Mouse (Mus musculus): ENCODE measurements at regions not wholly inside any gene's neighbourhood (a gene's known extent, or its start where the extent isn't known, plus 50 kb on each side); places are given as distances from the start of the nearest gene placed in this dataset.
A peak's percentile ranks its signal among the peaks of the same experiment; 100 is the strongest.

- DNase-seq (ENCODE audit: low spot score) (no peak), ATAC-seq (replicated peaks; ENCODE audit: low FRiP score) (no peak)
- Histone ChIP-seq H3K4me2 (ENCODE audit: low read depth, low read length, severe bottlenecking) (no peak overlapping the region), H3K9ac (ENCODE audit: low read length) (no peak overlapping the region), H3K4me1 (replicated peaks; ENCODE audit: control insufficient read depth, insufficient read depth, low read length) (no peaks in the 10 kb centered on the region), H3K36me3 (ENCODE audit: control insufficient read depth, insufficient read depth, low read length) (no peaks in the 10 kb centered on the region), H3K9me3 (ENCODE audit: control insufficient read depth, low read length) (no peaks in the 10 kb centered on the region), H3K27me3 (ENCODE audit: control insufficient read depth, insufficient read depth, low read length) (no peaks in the 10 kb centered on the region), H3K4me3 (ENCODE audit: low read depth, low read length) (no peak overlapping the region), H3K27ac (ENCODE audit: low read depth, low read length) (no peak overlapping the region)
- whole genome bisulfite sequencing, result 79% methylated on average over 1 of the region's 1 CpGs
Observed at GRCm38 (mm10) chr13:79453227-79453626, 1253.7 kb upstream of the Nr2f1 start.

GRCm38 (mm10) chr13:79443113-79443512, 1243.6 kb upstream of the Nr2f1 start:
- DNase-seq (ENCODE audit: low spot score) (no peak), ATAC-seq (replicated peaks; ENCODE audit: low FRiP score) (no peak)
- no peaks in the 10 kb centered on the region for H3K9me3 ChIP-seq (ENCODE audit: control insufficient read depth, low read length)
- no peaks in the 10 kb centered on the region for H3K27me3 ChIP-seq (ENCODE audit: control insufficient read depth, insufficient read depth, low read length)
- H3K36me3 ChIP-seq (ENCODE audit: control insufficient read depth, insufficient read depth, low read length), result no peaks in the 10 kb centered on the region
- H3K4me2 ChIP-seq (ENCODE audit: low read depth, low read length, severe bottlenecking), result no peak overlapping the region
- no peaks in the 10 kb centered on the region for H3K4me1 ChIP-seq (replicated peaks; ENCODE audit: control insufficient read depth, insufficient read depth, low read length)
- H3K27ac ChIP-seq (ENCODE audit: low read depth, low read length), result no peak overlapping the region
- 94% methylated on average over 3 of the region's 3 CpGs for WGBS
- H3K9ac ChIP-seq (ENCODE audit: low read length), result no peak overlapping the region
- H3K4me3 ChIP-seq (ENCODE audit: low read depth, low read length), result no peak overlapping the region

- ATAC-seq (replicated peaks; ENCODE audit: low FRiP score) (no peak), DNase-seq (ENCODE audit: low spot score) (no peak)
- Histone ChIP-seq H3K4me2 (ENCODE audit: low read depth, low read length, severe bottlenecking) (no peak overlapping the region), H3K27me3 (ENCODE audit: control insufficient read depth, insufficient read depth, low read length) (no peaks in the 10 kb centered on the region), H3K9me3 (ENCODE audit: control insufficient read depth, low read length) (no peaks in the 10 kb centered on the region), H3K27ac (ENCODE audit: low read depth, low read length) (no peak overlapping the region), H3K9ac (ENCODE audit: low read length) (no peak overlapping the region), H3K4me1 (replicated peaks; ENCODE audit: control insufficient read depth, insufficient read depth, low read length) (no peaks in the 10 kb centered on the region), H3K4me3 (ENCODE audit: low read depth, low read length) (no peak overlapping the region), H3K36me3 (ENCODE audit: control insufficient read depth, insufficient read depth, low read length) (no peaks in the 10 kb centered on the region)
- 80% methylated on average over 2 of the region's 2 CpGs for WGBS
Observed at GRCm38 (mm10) chr13:79442701-79443100, 1243.1 kb upstream of the Nr2f1 start.

GRCm38 (mm10) chr13:79431465-79431864, 1231.9 kb upstream of the Nr2f1 start:
- H3K9me3 ChIP-seq (ENCODE audit: control insufficient read depth, low read length), result no peaks in the 10 kb centered on the region
- no peak overlapping the region for H3K9ac ChIP-seq (ENCODE audit: low read length)
- H3K4me2 ChIP-seq (ENCODE audit: low read depth, low read length, severe bottlenecking), result no peak overlapping the region
- no peak for DNase-seq (ENCODE audit: low spot score)
- peak; percentile 51; the same call in 1 of the 2 replicates for ATAC-seq (replicated peaks; ENCODE audit: low FRiP score)
- 19% methylated on average over 3 of the region's 3 CpGs for WGBS
- no peak overlapping the region for H3K4me3 ChIP-seq (ENCODE audit: low read depth, low read length)
- no peaks in the 10 kb centered on the region for H3K4me1 ChIP-seq (replicated peaks; ENCODE audit: control insufficient read depth, insufficient read depth, low read length)
- H3K27ac ChIP-seq (ENCODE audit: low read depth, low read length), result no peak overlapping the region
- peaks cover 11% of the 10 kb centered on the region; the same call in 1 of the 2 replicates for H3K27me3 ChIP-seq (ENCODE audit: control insufficient read depth, insufficient read depth, low read length)
- no peaks in the 10 kb centered on the region for H3K36me3 ChIP-seq (ENCODE audit: control insufficient read depth, insufficient read depth, low read length)

- Histone ChIP-seq H3K4me3 (ENCODE audit: low read depth, low read length) (no peak overlapping the region), H3K9me3 (ENCODE audit: control insufficient read depth, low read length) (no peaks in the 10 kb centered on the region), H3K36me3 (ENCODE audit: control insufficient read depth, insufficient read depth, low read length) (no peaks in the 10 kb centered on the region), H3K27ac (ENCODE audit: low read depth, low read length) (no peak overlapping the region), H3K27me3 (ENCODE audit: control insufficient read depth, insufficient read depth, low read length) (peaks cover 11% of the 10 kb centered on the region; the same call in 1 of the 2 replicates), H3K4me1 (replicated peaks; ENCODE audit: control insufficient read depth, insufficient read depth, low read length) (no peaks in the 10 kb centered on the region), H3K9ac (ENCODE audit: low read length) (no peak overlapping the region), H3K4me2 (ENCODE audit: low read depth, low read length, severe bottlenecking) (no peak overlapping the region)
- peak; percentile 92 for ATAC-seq (replicated peaks; ENCODE audit: low FRiP score)
- 7% methylated on average over 2 of the region's 2 CpGs for WGBS
- peak; percentile 61 for DNase-seq (ENCODE audit: low spot score)
Observed at GRCm38 (mm10) chr13:79430987-79431386, 1231.4 kb upstream of the Nr2f1 start.

GRCm38 (mm10) chr13:79430562-79430961, 1231.0 kb upstream of the Nr2f1 start:
- 0 out of 2 replicates have a peak overlapping the region, but pooled peaks have one; percentile 18 for H3K27ac ChIP-seq (ENCODE audit: low read depth, low read length)
- H3K4me1 ChIP-seq (replicated peaks; ENCODE audit: control insufficient read depth, insufficient read depth, low read length), result no peaks in the 10 kb centered on the region
- no peaks in the 10 kb centered on the region for H3K9me3 ChIP-seq (ENCODE audit: control insufficient read depth, low read length)
- H3K4me2 ChIP-seq (ENCODE audit: low read depth, low read length, severe bottlenecking), result no peak overlapping the region
- DNase-seq (ENCODE audit: low spot score) (no peak), ATAC-seq (replicated peaks; ENCODE audit: low FRiP score) (peak; percentile 54)
- WGBS, result 15% methylated on average over 1 of the region's 1 CpGs
- no peak overlapping the region for H3K9ac ChIP-seq (ENCODE audit: low read length)
- no peak overlapping the region for H3K4me3 ChIP-seq (ENCODE audit: low read depth, low read length)
- no peaks in the 10 kb centered on the region for H3K36me3 ChIP-seq (ENCODE audit: control insufficient read depth, insufficient read depth, low read length)
- H3K27me3 ChIP-seq (ENCODE audit: control insufficient read depth, insufficient read depth, low read length), result peaks cover 11% of the 10 kb centered on the region; the same call in 1 of the 2 replicates

GRCm38 (mm10) chr13:79417841-79418240, 1218.3 kb upstream of the Nr2f1 start:
- Histone ChIP-seq H3K4me3 (ENCODE audit: low read depth, low read length) (no peak overlapping the region), H3K27ac (ENCODE audit: low read depth, low read length) (no peak overlapping the region), H3K9ac (ENCODE audit: low read length) (no peak overlapping the region), H3K27me3 (ENCODE audit: control insufficient read depth, insufficient read depth, low read length) (no peaks in the 10 kb centered on the region), H3K36me3 (ENCODE audit: control insufficient read depth, insufficient read depth, low read length) (no peaks in the 10 kb centered on the region), H3K9me3 (ENCODE audit: control insufficient read depth, low read length) (no peaks in the 10 kb centered on the region), H3K4me2 (ENCODE audit: low read depth, low read length, severe bottlenecking) (no peak overlapping the region), H3K4me1 (replicated peaks; ENCODE audit: control insufficient read depth, insufficient read depth, low read length) (no peaks in the 10 kb centered on the region; the same call in 1 of the 2 replicates)
- no peak; the same call in 1 of the 2 replicates for ATAC-seq (replicated peaks; ENCODE audit: low FRiP score)
- WGBS, result 14% methylated on average over 2 of the region's 2 CpGs
- DNase-seq (ENCODE audit: low spot score), result no peak

- ATAC-seq (replicated peaks; ENCODE audit: low FRiP score), result no peak
- Histone ChIP-seq H3K36me3 (ENCODE audit: control insufficient read depth, insufficient read depth, low read length) (no peaks in the 10 kb centered on the region), H3K4me3 (ENCODE audit: low read depth, low read length) (no peak overlapping the region), H3K4me2 (ENCODE audit: low read depth, low read length, severe bottlenecking) (no peak overlapping the region), H3K4me1 (replicated peaks; ENCODE audit: control insufficient read depth, insufficient read depth, low read length) (no peaks in the 10 kb centered on the region), H3K9ac (ENCODE audit: low read length) (no peak overlapping the region), H3K9me3 (ENCODE audit: control insufficient read depth, low read length) (no peaks in the 10 kb centered on the region), H3K27ac (ENCODE audit: low read depth, low read length) (no peak overlapping the region), H3K27me3 (ENCODE audit: control insufficient read depth, insufficient read depth, low read length) (no peaks in the 10 kb centered on the region)
- no peak for DNase-seq (ENCODE audit: low spot score)
- whole genome bisulfite sequencing, result 87% methylated on average over 1 of the region's 1 CpGs
Observed at GRCm38 (mm10) chr13:79400082-79400481, 1200.5 kb upstream of the Nr2f1 start.

GRCm38 (mm10) chr13:79393938-79394337, 1194.4 kb upstream of the Nr2f1 start:
- 26% methylated on average over 3 of the region's 3 CpGs for WGBS
- no peaks in the 10 kb centered on the region for H3K27me3 ChIP-seq (ENCODE audit: control insufficient read depth, insufficient read depth, low read length)
- H3K9me3 ChIP-seq (ENCODE audit: control insufficient read depth, low read length), result no peaks in the 10 kb centered on the region
- H3K27ac ChIP-seq (ENCODE audit: low read depth, low read length), result 0 out of 2 replicates have a peak overlapping the region, but pooled peaks have one; percentile 41
- DNase-seq (ENCODE audit: low spot score) (peak; percentile 58), ATAC-seq (replicated peaks; ENCODE audit: low FRiP score) (peak; percentile 96)
- H3K4me1 ChIP-seq (replicated peaks; ENCODE audit: control insufficient read depth, insufficient read depth, low read length), result peaks cover 4% of the 10 kb centered on the region; the same call in 1 of the 2 replicates
- no peak overlapping the region for H3K9ac ChIP-seq (ENCODE audit: low read length)
- no peak overlapping the region for H3K4me3 ChIP-seq (ENCODE audit: low read depth, low read length)
- H3K4me2 ChIP-seq (ENCODE audit: low read depth, low read length, severe bottlenecking), result no peak overlapping the region
- H3K36me3 ChIP-seq (ENCODE audit: control insufficient read depth, insufficient read depth, low read length), result no peaks in the 10 kb centered on the region

Measured in forebrain, embryonic 11.5 days (tissue).